Mouse (Mus musculus): ENCODE measurements around the gene Vmn2r28.
"Not testable (repeated sequence)": the region's sequence is repeated elsewhere in the genome, so short reads cannot be mapped to it uniquely, and the experiment has no call there.

Vmn2r28 gene

DNA sequence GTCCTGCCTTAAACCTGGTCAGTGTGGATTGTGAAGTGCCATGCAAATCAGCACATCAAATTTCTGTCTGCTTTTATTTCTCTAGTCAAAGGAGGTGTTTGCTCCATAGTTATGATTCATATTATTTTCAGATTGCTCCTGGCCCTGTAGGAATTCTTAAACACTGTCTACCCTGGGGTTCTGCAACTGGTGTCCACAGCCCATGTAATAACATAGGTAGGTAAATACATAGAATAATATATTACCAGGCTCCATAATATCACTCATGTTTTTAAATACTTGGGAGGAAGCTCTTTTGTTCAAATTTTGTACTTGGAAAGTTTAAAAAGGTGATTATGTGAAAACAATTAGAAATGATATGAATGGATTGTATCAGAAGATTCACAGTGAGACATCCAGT, at the start of gene Vmn2r28:
Gene Vmn2r28, minus strand, starts transcription at position 101 of the 400 bp plus-strand sequence.
- DNase-seq (ENCODE audit: low spot score), result not testable (repeated sequence)

DNA sequence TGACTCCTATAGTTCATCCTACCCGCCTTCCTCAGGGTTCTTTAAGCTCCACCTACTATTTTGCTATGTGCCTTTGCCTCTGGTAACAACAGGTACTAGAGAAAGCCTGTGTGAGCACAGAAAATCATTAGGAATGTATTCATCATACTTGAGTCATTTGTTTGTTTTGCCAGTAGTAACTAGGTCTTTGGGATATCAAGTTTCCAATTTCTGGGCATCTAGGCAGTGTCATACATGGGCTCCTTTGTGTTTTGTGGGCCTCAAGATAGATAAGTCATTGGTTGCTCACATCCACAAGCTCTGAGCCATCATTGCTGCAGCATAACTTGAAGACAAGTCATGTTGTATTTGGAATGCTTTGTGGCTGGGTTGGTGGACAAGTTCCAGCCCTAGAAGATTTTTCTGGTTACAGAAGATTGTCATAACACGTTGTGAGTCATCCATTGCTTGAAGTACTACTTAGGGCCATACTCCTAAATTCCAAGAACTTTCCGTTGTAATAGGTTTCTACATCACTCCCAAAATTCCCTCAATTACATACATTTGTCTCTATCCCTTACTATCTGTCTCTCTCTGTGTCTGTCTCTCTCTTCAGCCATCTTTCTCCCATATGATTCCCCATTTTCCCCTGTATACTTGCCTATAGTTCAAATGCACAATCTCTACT, 47.1 kb upstream of the Vmn2r28 start:
- not testable (repeated sequence) for DNase-seq (ENCODE audit: low spot score)

GRCm38 (mm10) chr7:5456674-5457073, 37.1 kb downstream of the Vmn2r28 start, which contains the start of gene Vmn1r59:
Vmn1r59 (minus strand) TSS chr7:5456774.
- DNase-seq (ENCODE audit: low spot score), result no peak

GRCm38 (mm10) chr7:5454011-5454410, 39.7 kb downstream of the Vmn2r28 start:
- DNase-seq (ENCODE audit: low spot score), result not testable (repeated sequence)

- no peak for DNase-seq (ENCODE audit: low spot score)
Measured at GRCm38 (mm10) chr7:5448627-5449026, 45.1 kb downstream of the Vmn2r28 start.

All from ovary, postnatal 10 days (tissue).